Mouse (Mus musculus): ENCODE measurements around the gene Zfp36l2. TPM values are rescaled to one million over a fixed set of nuclear protein-coding genes. Genes with fewer than 3 reads are reported as not detected.

Gene Zfp36l2
- total and polyA plus RNA-seq, 3 experiments: 68.5 to 174 (median 93.6) TPM

GRCm38 (mm10) chr17:84176446-84176845 lies 11.3 kb downstream of the Zfp36l2 start:
- DNase-seq (ENCODE audit: low read depth, low spot score): no peak
- Histone ChIP-seq H3K9me3 (replicated peaks; ENCODE audit: insufficient read depth, low read length) (no peaks in the 10 kb centered on the region), H3K4me1 (ENCODE audit: control insufficient read depth in 1 of 2, insufficient read depth in 2 of 2, low read length in 2 of 2) (peaks cover 3 to 14% of the 10 kb centered on the region in 2 experiments), H3K4me3 (ENCODE audit: control insufficient read depth in 1 of 2, insufficient read depth in 1 of 2, low read depth in 2 of 2, low read length in 2 of 2) (no peak overlapping the region), H3K79me2 (ENCODE audit: control insufficient read depth, insufficient read depth, low read length, poor library complexity) (no peaks in the 10 kb centered on the region), H3K27ac (ENCODE audit: control insufficient read depth, low read depth, low read length) (no peak overlapping the region), H3K9ac (ENCODE audit: control insufficient read depth, low read depth, low read length, poor library complexity, severe bottlenecking) (no peak overlapping the region), H3K36me3 (ENCODE audit: control insufficient read depth in 1 of 2, insufficient read depth in 2 of 2, low read length in 2 of 2) (peaks cover 0 to 7% of the 10 kb centered on the region in 2 experiments; a peak in 2 of 4 replicates), H3K27me3 (ENCODE audit: control insufficient read depth in 1 of 2, insufficient read depth in 2 of 2, low read length in 2 of 2) (no peaks in the 10 kb centered on the region)
- TF ChIP-seq ZMIZ1 (IDR thresholded peaks at IDR 0.05; ENCODE audit: low read depth, low read length) (no peak), HCFC1 (IDR thresholded peaks at IDR 0.05; ENCODE audit: low read depth, low read length) (no peak), MYB (IDR thresholded peaks at IDR 0.05; ENCODE audit: low read depth, low read length) (no peak), JUND (IDR thresholded peaks at IDR 0.05; ENCODE audit: low read depth, low read length) (no peak), POLR2A (IDR thresholded peaks at IDR 0.05; ENCODE audit: control insufficient read depth in 1 of 2, insufficient read depth in 1 of 2, low read depth in 1 of 2, low read length in 2 of 2, poor library complexity in 1 of 2) (no peak), NRF1 (IDR thresholded peaks at IDR 0.05; ENCODE audit: insufficient read depth, low read depth, low read length, poor library complexity, severe bottlenecking) (no peak), CHD1 (IDR thresholded peaks at IDR 0.05; ENCODE audit: low read depth, low read length) (no peak), SIN3A (IDR thresholded peaks at IDR 0.05; ENCODE audit: low read length) (no peak)

GRCm38 (mm10) chr17:84175196-84175595 lies 12.6 kb downstream of the Zfp36l2 start:
- H3K4me3 ChIP-seq (ENCODE audit: control insufficient read depth in 1 of 2, insufficient read depth in 1 of 2, low read depth in 2 of 2, low read length in 2 of 2): no peak overlapping the region
- H3K27me3 ChIP-seq (ENCODE audit: control insufficient read depth in 1 of 2, insufficient read depth in 2 of 2, low read length in 2 of 2): no peaks in the 10 kb centered on the region
- no peak overlapping the region for H3K9ac ChIP-seq (ENCODE audit: control insufficient read depth, low read depth, low read length, poor library complexity, severe bottlenecking)
- no peaks in the 10 kb centered on the region for H3K9me3 ChIP-seq (replicated peaks; ENCODE audit: insufficient read depth, low read length)
- peaks cover 0 to 3% of the 10 kb centered on the region in 2 experiments; a peak in 2 of 4 replicates for H3K36me3 ChIP-seq (ENCODE audit: control insufficient read depth in 1 of 2, insufficient read depth in 2 of 2, low read length in 2 of 2)
- H3K4me1 ChIP-seq (ENCODE audit: control insufficient read depth in 1 of 2, insufficient read depth in 2 of 2, low read length in 2 of 2): peaks cover 1 to 4% of the 10 kb centered on the region in 2 experiments; a peak in 3 of 4 replicates
- no peak for DNase-seq (ENCODE audit: low read depth, low spot score)
- TF ChIP-seq KAT2A (conservative IDR thresholded peaks at IDR 0.05; ENCODE audit: low read depth, low read length) (no peak), UBTF (IDR thresholded peaks at IDR 0.05; ENCODE audit: borderline replicate concordance, insufficient read depth, low read depth, low read length) (no peak), NELFE (IDR thresholded peaks at IDR 0.05; ENCODE audit: low read depth, low read length) (no peak), RAD21 (IDR thresholded peaks at IDR 0.05; ENCODE audit: low read depth, low read length) (no peak), RCOR1 (IDR thresholded peaks at IDR 0.05; ENCODE audit: low read depth, low read length) (no peak), POLR2AphosphoS2 (IDR thresholded peaks at IDR 0.05; ENCODE audit: low read length) (no peak), POLR2AphosphoS5 (IDR thresholded peaks at IDR 0.05; ENCODE audit: borderline replicate concordance, low read depth, low read length) (no peak), GATA1 (IDR thresholded peaks at IDR 0.05; ENCODE audit: low read depth, low read length) (no peak), TCF12 (IDR thresholded peaks at IDR 0.05; ENCODE audit: low read depth, low read length) (no peak), MAFK (IDR thresholded peaks at IDR 0.05; ENCODE audit: borderline replicate concordance, low read depth, low read length) (no peak), USF2 (IDR thresholded peaks at IDR 0.05; ENCODE audit: borderline replicate concordance in 1 of 2, insufficient read depth in 1 of 2, low read depth in 1 of 2, low read length in 2 of 2) (no peak), GABPA (IDR thresholded peaks at IDR 0.05; ENCODE audit: low read depth, low read length) (no peak), CHD1 (IDR thresholded peaks at IDR 0.05; ENCODE audit: low read depth, low read length) (no peak), POLR2A (IDR thresholded peaks at IDR 0.05; ENCODE audit: control insufficient read depth in 1 of 2, insufficient read depth in 1 of 2, low read depth in 1 of 2, low read length in 2 of 2, poor library complexity in 1 of 2) (no peak), MYB (IDR thresholded peaks at IDR 0.05; ENCODE audit: low read depth, low read length) (no peak), SMC3 (IDR thresholded peaks at IDR 0.05; ENCODE audit: low read depth, low read length) (no peak), CTCF (IDR thresholded peaks at IDR 0.05 in 2 of 3, conservative IDR thresholded peaks at IDR 0.05 in 1 of 3; ENCODE audit: control insufficient read depth in 1 of 3, insufficient read depth in 1 of 3, low read depth in 2 of 3, low read length in 3 of 3, poor library complexity in 1 of 3, severe bottlenecking in 1 of 3) (no peak)
- no peaks in the 10 kb centered on the region for H3K79me2 ChIP-seq (ENCODE audit: control insufficient read depth, insufficient read depth, low read length, poor library complexity)
- no peak overlapping the region for H3K27ac ChIP-seq (ENCODE audit: control insufficient read depth, low read depth, low read length)
